Mouse (Mus musculus): ENCODE results near the gene Aldh1l1. TPM values are rescaled to one million over a fixed set of nuclear protein-coding genes. Genes with fewer than 3 reads are reported as not detected.

The Aldh1l1 gene
- total RNA-seq, 2 experiments from 2014 or later = 42.9 to 45.0 TPM

- no peak for DNase-seq (ENCODE audit: low spot score in 2 of 2)
These were observed 19.7 kb downstream of the Aldh1l1 start for GRCm38 (mm10) chr6:90505906-90506305.

GRCm38 (mm10) chr6:90506673-90507311 lies 20.6 kb downstream of the Aldh1l1 start:
- peak; percentile 80 to 92 for DNase-seq (ENCODE audit: low spot score in 2 of 2)

- no peak for DNase-seq (ENCODE audit: low spot score in 2 of 2)
These were observed 21.2 kb downstream of the Aldh1l1 start for GRCm38 (mm10) chr6:90507443-90507842.

- DNase-seq (ENCODE audit: low spot score in 2 of 2) = peak; percentile 39 to 70
These were observed 22.0 kb downstream of the Aldh1l1 start for GRCm38 (mm10) chr6:90508197-90508624.

- DNase-seq (ENCODE audit: low spot score in 2 of 2) = peak in 1 of 2 experiments; percentile 59
These were observed 22.9 kb downstream of the Aldh1l1 start for GRCm38 (mm10) chr6:90509085-90509484.

GRCm38 (mm10) chr6:90512416-90512815 lies 26.2 kb downstream of the Aldh1l1 start:
- DNase-seq (ENCODE audit: low spot score in 2 of 2) = no peak

GRCm38 (mm10) chr6:90513074-90513856 lies 27.0 kb downstream of the Aldh1l1 start:
- DNase-seq (ENCODE audit: low spot score in 2 of 2) = no peak

- DNase-seq (ENCODE audit: low spot score in 2 of 2) = no peak
These were observed 28.1 kb downstream of the Aldh1l1 start for GRCm38 (mm10) chr6:90514369-90514768.

GRCm38 (mm10) chr6:90514883-90515405 lies 28.7 kb downstream of the Aldh1l1 start:
- DNase-seq (ENCODE audit: low spot score in 2 of 2) = peak; percentile 85 to 91

GRCm38 (mm10) chr6:90518892-90519291 lies 32.7 kb downstream of the Aldh1l1 start:
- no peak for DNase-seq (ENCODE audit: low spot score in 2 of 2)

- DNase-seq (ENCODE audit: low spot score in 2 of 2) = no peak
These were observed 33.1 kb downstream of the Aldh1l1 start for GRCm38 (mm10) chr6:90519375-90519774.

- no peak for DNase-seq (ENCODE audit: low spot score in 2 of 2)
These were observed 40.2 kb downstream of the Aldh1l1 start for GRCm38 (mm10) chr6:90526406-90526805.

- DNase-seq (ENCODE audit: low spot score in 2 of 2) = no peak
These were observed 43.3 kb downstream of the Aldh1l1 start for GRCm38 (mm10) chr6:90529461-90530046.

- DNase-seq (ENCODE audit: low spot score in 2 of 2) = no peak
These were observed 46.5 kb downstream of the Aldh1l1 start for GRCm38 (mm10) chr6:90532575-90533190.

- no peak for DNase-seq (ENCODE audit: low spot score in 2 of 2)
These were observed 47.3 kb downstream of the Aldh1l1 start for GRCm38 (mm10) chr6:90533505-90533904.

- peak; percentile 79 to 92 for DNase-seq (ENCODE audit: low spot score in 2 of 2)
These were observed 48.7 kb downstream of the Aldh1l1 start for GRCm38 (mm10) chr6:90534701-90535475.

GRCm38 (mm10) chr6:90536824-90537223 lies 50.6 kb downstream of the Aldh1l1 start:
- DNase-seq (ENCODE audit: low spot score in 2 of 2) = no peak

- DNase-seq (ENCODE audit: low spot score in 2 of 2) = peak; percentile 84 to 85
These were observed 51.7 kb downstream of the Aldh1l1 start for GRCm38 (mm10) chr6:90537941-90538340.

GRCm38 (mm10) chr6:90539271-90539670 lies 53.0 kb downstream of the Aldh1l1 start:
- no peak for DNase-seq (ENCODE audit: low spot score in 2 of 2)

- DNase-seq (ENCODE audit: low spot score in 2 of 2) = no peak
These were observed 54.3 kb downstream of the Aldh1l1 start for GRCm38 (mm10) chr6:90540520-90540919.

- no peak for DNase-seq (ENCODE audit: low spot score in 2 of 2)
These were observed 55.1 kb downstream of the Aldh1l1 start for GRCm38 (mm10) chr6:90541367-90541772.
